Mouse (Mus musculus) c-Kit-negative CD71-positive TER-119-positive erythroid progenitor cells, embryonic 14.5 days (primary cell): ENCODE results near the gene Vamp2.

Source experiments
- DNase-seq: peaks from one replicate; pipeline ENCODE4 v3.0.0-alpha.2; 2013; ENCODE audit warnings: low read depth, low spot score

Vamp2 gene

GRCm38 (mm10) chr11:69133923-69134621, 45.8 kb downstream of the Vamp2 start:
- no peak for DNase-seq

DNA sequence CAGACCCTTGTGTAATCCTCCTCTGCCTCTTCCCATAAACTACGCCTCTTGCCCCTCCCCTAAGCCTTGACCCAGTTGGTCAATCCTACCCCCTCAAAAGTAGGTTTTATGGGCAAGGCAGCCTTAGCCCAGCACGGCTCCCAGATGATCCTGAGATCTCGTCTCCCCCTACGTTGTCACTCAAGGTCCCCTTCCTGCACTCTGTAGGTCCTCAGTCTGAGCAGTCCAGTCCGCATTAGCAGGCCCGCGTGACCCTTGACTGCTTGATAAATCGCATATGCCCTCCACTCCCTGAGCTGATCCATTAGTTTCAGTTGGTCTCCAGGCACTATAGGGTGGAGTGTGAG, 46.3 kb downstream of the Vamp2 start:
- no peak for DNase-seq

- DNase-seq, result no peak
Observed at GRCm38 (mm10) chr11:69135361-69135760, 47.1 kb downstream of the Vamp2 start.
